Mouse (Mus musculus) intestine, embryonic 14.5 days (tissue): ENCODE measurements around the gene Zfp949. TPM values are rescaled to one million over a fixed set of nuclear protein-coding genes. Genes with fewer than 3 reads are reported as not detected.
"Not testable (repeated sequence)": the region's sequence is repeated elsewhere in the genome, so short reads cannot be mapped to it uniquely, and the experiment has no call there.

Source experiments
- ATAC-seq: fragments of 200-750 bp; cut with Nextera tagmentation; replicated peaks from 2 replicates; pipeline ENCODE4 v1.8.0; 2017; ENCODE audit warnings: low read depth, moderate number of reproducible peaks, moderate TSS enrichment, moderate library complexity; ENCODE audit not compliant: low FRiP score, low TSS enrichment
- DNase-seq: peaks from one replicate; pipeline ENCODE4 v3.0.0-alpha.2; 2018; ENCODE audit warnings: low spot score
- H3K27ac ChIP-seq: fragments of 300-500 bp; sonication (generic); 2 replicates; pipeline ENCODE4 v1.5.1; 2014; ENCODE audit warnings: low read depth, mild to moderate bottlenecking, control low read depth
- H3K27me3 ChIP-seq: fragments of 300-500 bp; sonication (generic); replicated peaks from 2 replicates; pipeline ENCODE4 v1.6.1; 2014; ENCODE audit warnings: low read length, control low read depth; ENCODE audit not compliant: control insufficient read depth, insufficient read depth
- H3K36me3 ChIP-seq: fragments of 300-500 bp; sonication (generic); 2 replicates; pipeline ENCODE4 v1.6.1; 2014; ENCODE audit warnings: low read length, control low read depth; ENCODE audit not compliant: control insufficient read depth, insufficient read depth
- H3K4me1 ChIP-seq: fragments of 300-500 bp; sonication (generic); replicated peaks from 2 replicates; pipeline ENCODE4 v1.6.1; 2014; ENCODE audit warnings: low read length, control low read depth, mixed read lengths; ENCODE audit not compliant: control insufficient read depth, insufficient read depth
- H3K4me2 ChIP-seq: fragments of 300-500 bp; sonication (generic); 2 replicates; pipeline ENCODE4 v1.6.1; 2014; ENCODE audit warnings: low read length
- H3K4me3 ChIP-seq: fragments of 300-500 bp; sonication (generic); 2 replicates; pipeline ENCODE4 v1.5.1; 2014; ENCODE audit warnings: low read depth, low read length, control low read depth, mixed read lengths
- H3K9ac ChIP-seq: fragments of 300-500 bp; sonication (generic); 2 replicates; pipeline ENCODE4 v1.6.1; 2014; ENCODE audit warnings: mild to moderate bottlenecking, low read length
- H3K9me3 ChIP-seq: fragments of 300-500 bp; sonication (generic); 2 replicates; pipeline ENCODE4 v1.6.1; 2016; ENCODE audit warnings: low read length, control low read depth; ENCODE audit not compliant: control insufficient read depth
- WGBS: fragments of 180-500 bp; shearing (Covaris S2); extraction: QIAGEN DNeasy Blood & Tissue Kit; methylation state at CpG from one replicate; pipeline ENCODE4 v1.1.7; 2014; 5-methylcytosine and 5-hydroxymethylcytosine counted together
- polyA plus RNA-seq: library from polyadenylated mRNA; unstranded; fragments of >200 nt; fragmentation: Nextera tagmentation; extraction: Ambion mirVana; gene quantifications from 2 replicates; pipeline ENCODE4 v1.2.1, GENCODE M21; 2014

Gene Zfp949
- polyA plus RNA-seq, 1 experiment from 2014 or later: 9.6 TPM

DNA sequence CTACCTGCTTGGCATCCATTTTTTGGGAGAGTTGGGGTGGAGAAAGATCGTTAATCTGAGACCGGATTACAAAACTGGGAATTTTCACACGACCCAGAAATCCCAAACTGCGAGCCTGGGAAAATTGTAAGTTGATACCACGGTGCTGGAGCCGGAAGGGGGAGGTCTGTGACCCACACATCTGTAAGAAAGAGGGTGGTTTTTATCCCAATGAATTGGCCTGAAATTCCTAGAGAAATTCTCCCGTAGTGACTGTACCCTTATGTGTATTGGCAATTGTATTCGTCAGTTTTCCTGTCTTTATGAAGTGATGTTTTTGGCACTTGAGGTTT lies 760 bp downstream of the Zfp949 start:
- peak overlapping the region; percentile 86 for H3K4me3 ChIP-seq
- no peaks in the 10 kb centered on the region for H3K27me3 ChIP-seq
- no peaks in the 10 kb centered on the region for H3K9me3 ChIP-seq
- DNase-seq (no peak), ATAC-seq (no peak)
- H3K36me3 ChIP-seq: peaks cover 3% of the 10 kb centered on the region; the same call in 1 of the 2 replicates
- peak overlapping the region; percentile 62; the same call in 1 of the 2 replicates for H3K27ac ChIP-seq
- H3K4me1 ChIP-seq: peaks cover 14% of the 10 kb centered on the region
- H3K9ac ChIP-seq: peak overlapping the region; percentile 60
- 3% methylated on average over 8 of the region's 8 CpGs for WGBS
- peak overlapping the region; percentile 73 for H3K4me2 ChIP-seq

DNA sequence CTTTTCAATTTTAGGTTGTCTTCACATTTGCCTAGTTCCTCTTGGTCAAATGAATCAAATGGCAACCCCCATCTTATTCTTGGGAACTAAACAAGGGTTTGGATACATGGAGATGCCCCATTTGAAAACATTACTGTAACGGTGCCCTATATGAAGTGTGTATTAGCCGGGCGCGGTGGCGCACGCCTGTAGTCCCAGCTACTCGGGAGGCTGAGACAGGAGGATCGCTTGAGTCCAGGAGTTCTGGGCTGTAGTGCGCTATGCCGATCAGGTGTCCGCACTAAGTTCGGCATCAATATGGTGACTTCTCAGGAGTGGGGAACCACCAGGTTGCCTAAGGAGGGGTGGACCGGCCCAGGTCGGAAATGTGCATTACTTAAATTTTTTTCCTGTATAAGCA lies 5.3 kb downstream of the Zfp949 start:
- peaks cover 14% of the 10 kb centered on the region for H3K4me1 ChIP-seq
- H3K36me3 ChIP-seq: peaks cover 7% of the 10 kb centered on the region; the same call in 1 of the 2 replicates
- no peak overlapping the region for H3K9ac ChIP-seq
- H3K4me2 ChIP-seq: no peak overlapping the region
- no peaks in the 10 kb centered on the region for H3K9me3 ChIP-seq
- ATAC-seq: no peak
- H3K4me3 ChIP-seq: no peak overlapping the region
- no peak overlapping the region for H3K27ac ChIP-seq
- over 99% methylated on average over 14 of the region's 14 CpGs for WGBS
- DNase-seq: no peak
- H3K27me3 ChIP-seq: no peaks in the 10 kb centered on the region

GRCm38 (mm10) chr9:88558146-88558545 lies 10.3 kb downstream of the Zfp949 start:
- Histone ChIP-seq H3K27ac (no peak overlapping the region), H3K4me1 (no peaks in the 10 kb centered on the region), H3K4me3 (no peak overlapping the region), H3K27me3 (no peaks in the 10 kb centered on the region), H3K4me2 (no peak overlapping the region), H3K36me3 (peaks cover 15% of the 10 kb centered on the region; the same call in 1 of the 2 replicates), H3K9me3 (no peaks in the 10 kb centered on the region; the same call in 1 of the 2 replicates), H3K9ac (no peak overlapping the region)
- ATAC-seq: no peak
- DNase-seq: no peak
- WGBS: 85% methylated on average over 4 of the region's 4 CpGs

DNA sequence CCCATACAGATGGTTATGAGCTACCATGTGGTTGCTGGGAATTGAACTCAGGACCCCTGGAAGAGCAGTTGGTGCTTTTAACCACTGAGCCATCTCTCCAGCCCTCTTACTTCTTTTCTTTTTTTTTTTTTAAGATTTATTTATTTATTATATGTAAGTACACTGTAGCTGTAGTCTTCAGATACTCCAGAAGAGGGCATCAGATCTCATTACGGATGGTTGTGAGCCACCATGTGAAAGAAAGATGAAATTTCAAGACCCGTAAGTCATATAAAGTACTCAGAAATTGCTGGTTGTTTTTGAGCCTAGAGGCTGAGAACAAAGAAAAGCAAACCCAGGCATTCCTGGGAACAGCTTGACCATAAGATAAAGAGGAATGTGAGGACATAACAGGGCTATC lies 13.7 kb downstream of the Zfp949 start:
- not testable (repeated sequence) for H3K9me3 ChIP-seq, H3K4me3 ChIP-seq, ATAC-seq, H3K27ac ChIP-seq, H3K9ac ChIP-seq, H3K4me1 ChIP-seq, DNase-seq, H3K4me2 ChIP-seq, H3K27me3 ChIP-seq
- H3K36me3 ChIP-seq: peaks cover 11% of the 10 kb centered on the region; the same call in 1 of the 2 replicates
- 96% methylated on average over 2 of the region's 2 CpGs for WGBS

GRCm38 (mm10) chr9:88570471-88570870 lies 22.7 kb downstream of the Zfp949 start:
- Histone ChIP-seq H3K36me3 (peaks cover 38% of the 10 kb centered on the region), H3K9me3 (peaks cover 27% of the 10 kb centered on the region)
- 96% methylated on average over 3 of the region's 3 CpGs for WGBS
- not testable (repeated sequence) for H3K9ac ChIP-seq, H3K4me2 ChIP-seq, ATAC-seq, H3K27ac ChIP-seq, H3K4me3 ChIP-seq, DNase-seq, H3K27me3 ChIP-seq, H3K4me1 ChIP-seq

DNA sequence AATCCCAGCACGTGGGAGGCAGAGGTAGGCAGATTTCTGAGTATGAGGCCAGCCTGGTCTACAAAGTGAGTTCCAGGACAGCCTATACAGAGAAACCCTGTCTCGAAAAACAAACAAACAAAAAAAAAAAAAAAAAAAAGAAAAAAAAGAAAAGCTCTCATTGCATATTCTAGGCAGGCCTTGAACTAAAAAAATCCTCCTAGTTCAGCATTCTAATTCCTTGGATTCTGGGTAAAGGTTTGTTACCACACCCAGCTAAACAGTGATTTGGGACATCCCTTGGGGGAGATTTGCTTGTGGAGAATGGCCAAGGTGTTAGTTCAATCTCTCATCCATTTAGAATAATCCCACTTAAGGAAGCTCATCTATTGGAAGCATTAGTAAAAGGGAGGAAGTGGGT lies 32.8 kb downstream of the Zfp949 start, which contains the start of gene Trim43a:
Trim43a (plus strand) TSS at position 301 of the 400 bp plus-strand sequence.
- H3K4me2 ChIP-seq, H3K27me3 ChIP-seq, H3K4me1 ChIP-seq, H3K9ac ChIP-seq, ATAC-seq, H3K4me3 ChIP-seq, H3K36me3 ChIP-seq, H3K27ac ChIP-seq, DNase-seq, H3K9me3 ChIP-seq: not testable (repeated sequence)
- WGBS: 85% methylated on average over 2 of the region's 2 CpGs

GRCm38 (mm10) chr9:88593708-88594107 lies 45.9 kb downstream of the Zfp949 start:
- H3K4me2 ChIP-seq, H3K27ac ChIP-seq, H3K27me3 ChIP-seq, DNase-seq, H3K9ac ChIP-seq, H3K4me3 ChIP-seq, H3K9me3 ChIP-seq, H3K36me3 ChIP-seq, ATAC-seq, H3K4me1 ChIP-seq: not testable (repeated sequence)
- WGBS: 75% methylated on average over 6 of the region's 6 CpGs

DNA sequence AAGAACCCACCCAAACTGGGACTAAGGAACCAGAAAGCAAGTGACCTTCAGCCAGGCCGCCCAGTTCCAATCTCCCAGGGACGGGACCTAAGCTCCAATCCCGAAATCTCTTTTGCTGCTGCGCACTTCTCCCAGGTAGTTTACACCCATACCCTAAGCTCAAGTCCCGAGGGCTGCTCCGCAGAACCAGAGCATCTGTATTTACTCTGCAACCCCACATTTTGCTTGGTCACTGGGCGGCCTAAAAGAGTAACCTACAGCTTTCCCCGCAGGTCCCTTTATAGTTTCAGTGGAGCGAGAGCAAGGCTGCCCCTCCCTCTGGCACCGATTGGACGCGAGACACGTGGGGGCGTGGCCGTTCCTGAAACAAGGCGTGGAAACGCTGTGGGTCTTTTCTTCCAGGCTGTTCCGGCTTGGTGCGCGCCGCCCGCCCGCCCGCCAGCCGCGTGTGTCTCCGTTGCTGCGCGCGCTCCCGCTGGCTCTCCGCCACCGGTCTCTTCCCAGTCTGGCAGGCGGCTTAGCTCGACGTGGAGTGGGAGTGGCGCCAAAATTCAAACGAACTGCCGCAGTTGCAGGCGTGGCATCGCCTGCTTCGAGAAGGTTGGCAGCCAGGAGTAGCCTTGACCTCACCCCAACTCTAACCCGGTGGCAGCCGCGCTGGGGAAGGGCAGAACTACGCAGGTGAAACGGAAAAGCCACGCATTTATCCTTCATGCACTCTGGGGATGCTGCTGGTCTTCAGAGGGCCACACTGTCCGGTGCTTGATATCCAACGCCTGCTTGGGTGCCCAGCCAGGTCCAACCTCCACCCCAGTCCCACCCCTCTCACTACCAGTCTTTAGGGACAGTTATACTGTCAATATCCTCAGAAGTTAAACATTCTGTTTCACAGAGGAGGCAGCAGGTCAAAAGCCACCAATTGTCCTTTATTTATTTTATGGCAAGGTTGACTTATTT lies 51.7 kb downstream of the Zfp949 start:
- H3K4me2 ChIP-seq: peak overlapping the region; percentile 43
- H3K4me3 ChIP-seq: peak overlapping the region; percentile 28
- peak; percentile 95 for DNase-seq
- peak; percentile 99 for ATAC-seq
- not testable (repeated sequence) for H3K36me3 ChIP-seq, H3K9ac ChIP-seq, H3K27ac ChIP-seq, H3K9me3 ChIP-seq, H3K27me3 ChIP-seq, H3K4me1 ChIP-seq
- 1% methylated on average over 43 of the region's 50 CpGs for WGBS
